Mouse (Mus musculus) liver, adult 2 months (tissue): ENCODE data around the gene Gjc1.

Experiments
- CTCF ChIP-seq: fragments of 200-500 bp; IDR thresholded peaks from 2 replicates; pipeline ENCODE4 v1.5.1; 2011; ENCODE audit warnings: low read depth, low read length, control low read depth
- POLR2A ChIP-seq: fragments of 200-500 bp; IDR thresholded peaks from 2 replicates; pipeline ENCODE4 v1.6.1; 2011; ENCODE audit warnings: low read length, control low read depth; ENCODE audit not compliant: insufficient read depth; ENCODE audit errors: extremely low read depth

DNA sequence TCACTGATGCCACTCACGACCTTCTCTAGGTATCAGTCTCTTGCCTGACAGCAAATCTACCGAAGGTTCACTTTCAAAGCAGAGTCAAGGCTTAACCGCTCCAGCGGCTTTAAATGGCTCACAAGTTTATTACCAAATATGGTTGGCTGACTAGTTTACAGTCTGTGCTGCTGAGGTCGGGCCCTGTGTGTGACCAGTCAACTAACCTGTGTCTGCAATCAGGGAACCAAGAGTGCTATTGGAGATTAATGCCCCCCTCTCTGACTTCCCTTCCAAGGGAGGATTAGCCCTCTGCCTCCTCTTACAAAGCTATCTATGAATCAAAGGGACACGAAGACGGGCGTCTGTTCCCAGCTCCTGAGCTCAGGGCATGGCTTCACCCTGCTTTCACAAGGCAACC, 25.3 kb downstream of the Gjc1 start:
- TF ChIP-seq POLR2A (no peak), CTCF (no peak)
